Mouse (Mus musculus) liver, postnatal 0 days (tissue): ENCODE measurements around the gene Suox.

Experiments used
- CTCF ChIP-seq: sonication (generic); IDR thresholded peaks from 2 replicates; pipeline ENCODE4 v1.5.1; 2016; ENCODE audit warnings: antibody characterized with exemption, low read depth
- EP300 ChIP-seq: IDR thresholded peaks from 2 replicates; pipeline ENCODE4 v1.6.1; 2016; ENCODE audit warnings: antibody characterized with exemption, low read depth, mild to moderate bottlenecking

DNA sequence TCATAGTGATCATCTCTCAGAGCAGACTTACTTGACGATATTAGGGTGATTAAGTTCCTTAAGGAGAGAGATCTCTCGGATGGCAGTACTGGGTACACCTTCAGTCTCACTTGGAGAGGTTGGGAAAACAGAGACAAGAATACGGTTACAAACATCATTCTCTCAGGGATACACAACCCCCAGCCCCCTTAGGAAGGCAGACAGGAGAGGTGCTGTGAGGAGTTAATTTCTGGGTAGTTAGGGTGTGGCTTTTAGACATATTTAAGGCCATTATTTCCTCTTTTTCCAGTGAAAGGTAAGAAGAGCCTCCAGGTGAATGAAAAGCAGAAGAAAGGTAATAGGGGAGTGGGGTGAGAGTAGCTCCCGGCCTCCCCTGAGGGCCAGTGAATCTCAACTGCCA, 30.0 kb upstream of the Suox start, which contains the start of gene Pmel:
- no peak for TF ChIP-seq CTCF
- TF ChIP-seq EP300, result no peak
